Mouse (Mus musculus) embryonic facial prominence, embryonic 11.5 days (tissue): Measurements from ENCODE around the gene Kcna2. TPM values are rescaled to one million over a fixed set of nuclear protein-coding genes. Genes with fewer than 3 reads are reported as not detected.

Experiments
- ATAC-seq: fragments of 200-750 bp; cut with Nextera tagmentation; replicated peaks from 2 replicates; pipeline ENCODE4 v1.8.0; 2017; ENCODE audit warnings: low read depth; ENCODE audit not compliant: insufficient number of reproducible peaks, low FRiP score, low TSS enrichment
- DNase-seq: peaks from one replicate; pipeline ENCODE4 v3.0.0-alpha.2; 2015; ENCODE audit warnings: low spot score
- H3K27ac ChIP-seq: fragments of 300-500 bp; sonication (generic); replicated peaks from 2 replicates; pipeline ENCODE4 v1.5.1; 2014; ENCODE audit warnings: mild to moderate bottlenecking, low read depth, low read length, control low read depth
- H3K27me3 ChIP-seq: fragments of 300-500 bp; sonication (generic); 2 replicates; pipeline ENCODE4 v1.6.1; 2014; ENCODE audit warnings: mild to moderate bottlenecking, low read length, moderate library complexity, mixed read lengths; ENCODE audit not compliant: control insufficient read depth, insufficient read depth
- H3K36me3 ChIP-seq: fragments of 300-500 bp; sonication (generic); replicated peaks from 2 replicates; pipeline ENCODE4 v1.6.1; 2014; ENCODE audit warnings: low read depth, mild to moderate bottlenecking, low read length, moderate library complexity, mixed read lengths; ENCODE audit not compliant: control insufficient read depth, insufficient read depth
- H3K4me1 ChIP-seq: fragments of 300-500 bp; sonication (generic); 2 replicates; pipeline ENCODE4 v1.6.1; 2014; ENCODE audit warnings: low read length, mixed read lengths; ENCODE audit not compliant: control insufficient read depth, insufficient read depth
- H3K4me2 ChIP-seq: fragments of 300-500 bp; sonication (generic); 2 replicates; pipeline ENCODE4 v1.6.1; 2014; ENCODE audit warnings: low read depth, mild to moderate bottlenecking, control low read depth, low read length, moderate library complexity
- H3K4me3 ChIP-seq: fragments of 300-500 bp; sonication (generic); 2 replicates; pipeline ENCODE4 v1.5.1; 2014; ENCODE audit warnings: low read depth, low read length, control low read depth
- H3K9ac ChIP-seq: fragments of 300-500 bp; sonication (generic); replicated peaks from 2 replicates; pipeline ENCODE4 v1.6.1; 2014; ENCODE audit warnings: mild to moderate bottlenecking, control low read depth, low read length
- H3K9me3 ChIP-seq: fragments of 300-500 bp; sonication (generic); replicated peaks from 2 replicates; pipeline ENCODE4 v1.6.1; 2016; ENCODE audit warnings: mild to moderate bottlenecking, low read length, inconsistent platforms, mixed read lengths; ENCODE audit not compliant: control insufficient read depth
- WGBS: fragments of 180-500 bp; shearing (Covaris S2); extraction: QIAGEN DNeasy Blood & Tissue Kit; methylation state at CpG from one replicate; pipeline ENCODE4 v1.1.7; 2014; 5-methylcytosine and 5-hydroxymethylcytosine counted together
- polyA plus RNA-seq: library from polyadenylated mRNA; unstranded; fragments of >200 nt; fragmentation: Nextera tagmentation; extraction: Ambion mirVana; gene quantifications from 2 replicates; pipeline ENCODE4 v1.2.1, GENCODE M21; 2014

The Kcna2 gene
- polyA plus RNA-seq, 1 experiment from 2014 or later = 0.20 TPM

DNA sequence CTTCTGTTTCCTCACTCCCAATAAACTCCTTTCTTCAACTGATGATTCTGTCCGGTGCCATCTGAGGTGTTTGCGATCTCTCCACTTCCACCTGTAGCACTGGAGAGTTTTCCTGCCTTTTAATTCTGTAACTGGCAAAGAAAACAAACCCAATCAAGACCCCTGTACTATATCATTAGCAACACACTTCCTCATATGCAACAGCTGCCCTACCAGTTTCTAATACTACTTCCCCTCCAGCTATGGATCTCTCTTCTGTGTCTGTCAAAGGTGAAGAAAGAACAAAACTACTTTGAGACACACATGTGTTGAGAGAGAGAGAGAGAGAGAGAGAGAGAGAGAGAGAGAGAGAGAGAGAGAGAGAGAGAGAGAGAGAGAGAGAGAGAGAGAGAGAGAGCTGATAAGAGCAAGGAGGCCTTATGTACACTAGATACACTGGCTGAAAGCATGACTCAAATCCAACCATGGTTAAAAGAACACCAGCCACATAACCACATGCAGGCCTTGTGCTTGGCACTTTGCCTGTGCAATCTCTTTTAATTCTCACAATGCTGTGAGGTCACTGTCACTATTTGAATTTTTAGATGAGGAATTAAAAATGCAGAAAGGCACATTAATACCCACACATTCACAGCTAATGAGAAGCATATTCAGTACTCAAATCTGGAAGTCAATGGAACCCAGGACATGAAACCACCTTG lies 19.1 kb downstream of the Kcna2 start:
- Histone ChIP-seq H3K4me2 (no peak overlapping the region), H3K36me3 (no peaks in the 10 kb centered on the region), H3K9me3 (no peaks in the 10 kb centered on the region), H3K4me3 (no peak overlapping the region), H3K27ac (no peak overlapping the region), H3K4me1 (no peaks in the 10 kb centered on the region), H3K9ac (no peak overlapping the region), H3K27me3 (no peaks in the 10 kb centered on the region)
- DNase-seq (no peak), ATAC-seq (no peak)
- 93% methylated on average over 2 of the region's 2 CpGs for WGBS

GRCm38 (mm10) chr3:107122306-107122705 lies 21.4 kb downstream of the Kcna2 start:
- no peak overlapping the region for H3K4me2 ChIP-seq
- no peak for DNase-seq
- H3K27ac ChIP-seq = no peak overlapping the region

DNA sequence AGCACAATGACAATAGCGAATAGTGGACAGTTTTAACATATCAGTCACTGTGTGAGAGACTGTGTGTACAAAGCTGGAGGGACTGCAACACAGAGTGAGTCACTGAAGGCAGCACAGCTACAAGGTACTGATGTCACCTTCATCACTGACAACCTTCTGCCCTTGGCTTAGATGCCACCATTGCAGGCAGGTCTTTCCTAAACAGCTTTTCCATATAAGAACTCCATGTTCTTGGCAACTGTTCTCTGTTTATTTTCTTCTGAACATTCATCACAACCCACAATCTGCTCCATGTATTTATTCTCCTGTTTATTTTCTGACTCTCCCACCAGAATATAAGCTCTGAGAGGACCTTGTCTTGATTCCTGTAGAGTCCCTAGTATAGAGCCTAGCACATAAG lies 26.7 kb downstream of the Kcna2 start:
- H3K4me3 ChIP-seq = no peak overlapping the region

More at GRCm38 (mm10) chr3:107122306-107122705, 21.4 kb downstream of the Kcna2 start:
- Histone ChIP-seq H3K4me1 (no peaks in the 10 kb centered on the region), H3K4me3 (no peak overlapping the region), H3K36me3 (no peaks in the 10 kb centered on the region), H3K9me3 (no peaks in the 10 kb centered on the region), H3K9ac (no peak overlapping the region), H3K27me3 (no peaks in the 10 kb centered on the region)
- ATAC-seq = no peak

DNA sequence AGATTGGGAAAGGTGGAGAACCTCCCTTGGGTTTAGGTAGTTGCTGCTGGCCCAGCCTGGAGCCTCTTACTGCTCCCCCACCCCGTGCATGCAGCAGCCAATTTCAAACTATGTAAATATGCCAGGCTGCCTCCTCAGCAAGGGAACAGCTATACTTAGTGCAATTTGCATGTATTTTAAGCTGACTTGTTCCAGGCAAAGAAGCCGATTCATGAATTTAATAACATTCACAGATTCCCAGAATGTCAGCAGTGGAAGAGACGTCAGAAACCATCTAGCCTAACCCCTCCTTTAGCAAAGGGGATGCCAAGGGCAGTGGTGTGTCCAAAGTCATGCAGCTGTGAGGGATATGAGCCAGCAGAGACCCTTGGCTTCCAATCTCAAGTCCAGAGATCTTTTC lies 27.5 kb downstream of the Kcna2 start:
- Histone ChIP-seq H3K36me3 (no peaks in the 10 kb centered on the region), H3K9me3 (no peaks in the 10 kb centered on the region), H3K4me1 (no peaks in the 10 kb centered on the region), H3K27ac (no peak overlapping the region), H3K27me3 (no peaks in the 10 kb centered on the region), H3K9ac (no peak overlapping the region), H3K4me2 (no peak overlapping the region), H3K4me3 (no peak overlapping the region)
- ATAC-seq = no peak
- WGBS = 74% methylated on average over 3 of the region's 3 CpGs
- no peak for DNase-seq

More for the DNA sequence above, 26.7 kb downstream of the Kcna2 start:
- Histone ChIP-seq H3K36me3 (no peaks in the 10 kb centered on the region), H3K9me3 (no peaks in the 10 kb centered on the region), H3K4me2 (no peak overlapping the region), H3K27ac (no peak overlapping the region), H3K4me1 (no peaks in the 10 kb centered on the region), H3K9ac (no peak overlapping the region), H3K27me3 (no peaks in the 10 kb centered on the region)
- DNase-seq (no peak), ATAC-seq (no peak)
- 93% methylated on average over 1 of the region's 1 CpGs for WGBS

- DNase-seq (no peak), ATAC-seq (no peak)
- Histone ChIP-seq H3K27me3 (no peaks in the 10 kb centered on the region), H3K4me2 (no peak overlapping the region), H3K9me3 (no peaks in the 10 kb centered on the region), H3K36me3 (no peaks in the 10 kb centered on the region), H3K9ac (no peak overlapping the region), H3K4me1 (no peaks in the 10 kb centered on the region), H3K4me3 (no peak overlapping the region), H3K27ac (no peak overlapping the region)
- WGBS = 74% methylated on average over 2 of the region's 2 CpGs
These were observed 28.3 kb downstream of the Kcna2 start for GRCm38 (mm10) chr3:107129251-107129650.

DNA sequence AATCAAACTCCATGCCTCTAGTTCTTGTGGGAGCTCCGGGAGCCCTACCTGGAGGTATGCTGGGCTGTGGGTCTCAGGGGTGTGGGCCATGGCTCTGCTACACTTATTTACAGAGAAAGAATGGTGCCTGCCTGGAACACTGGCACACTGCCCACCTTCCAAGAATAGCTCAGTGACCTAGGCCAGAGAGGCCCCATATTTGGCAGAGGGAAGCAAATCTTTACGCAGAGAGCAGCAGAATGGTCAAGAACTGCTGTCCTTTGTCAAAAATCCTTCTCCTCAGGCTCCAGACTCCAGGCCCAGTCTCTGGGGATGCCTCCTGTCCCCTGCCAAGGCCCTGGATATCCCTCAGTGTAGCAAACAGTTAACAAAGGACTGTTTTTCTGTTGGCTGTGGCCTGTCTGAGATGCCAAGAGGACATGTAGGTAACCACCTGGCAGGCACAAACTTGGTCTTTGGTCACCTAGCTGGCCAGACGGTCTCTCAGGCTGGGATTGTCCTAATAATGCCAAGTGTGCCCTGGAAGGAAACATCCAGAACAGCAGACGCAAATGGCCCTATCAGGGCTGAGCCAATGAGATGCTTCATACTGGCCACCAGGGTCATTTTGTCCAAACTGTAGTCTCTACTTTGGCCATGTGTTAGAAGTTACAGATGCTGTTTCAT lies 29.8 kb downstream of the Kcna2 start:
- Histone ChIP-seq H3K9me3 (no peaks in the 10 kb centered on the region), H3K4me3 (no peak overlapping the region), H3K27me3 (no peaks in the 10 kb centered on the region), H3K4me1 (no peaks in the 10 kb centered on the region), H3K36me3 (no peaks in the 10 kb centered on the region), H3K9ac (no peak overlapping the region), H3K27ac (no peak overlapping the region), H3K4me2 (no peak overlapping the region)
- DNase-seq (no peak), ATAC-seq (no peak)
- 86% methylated on average over 4 of the region's 4 CpGs for WGBS

GRCm38 (mm10) chr3:107131846-107132245 lies 30.9 kb downstream of the Kcna2 start:
- Histone ChIP-seq H3K9ac (no peak overlapping the region), H3K9me3 (no peaks in the 10 kb centered on the region), H3K36me3 (no peaks in the 10 kb centered on the region), H3K27ac (no peak overlapping the region), H3K4me1 (no peaks in the 10 kb centered on the region), H3K4me2 (no peak overlapping the region), H3K27me3 (no peaks in the 10 kb centered on the region), H3K4me3 (no peak overlapping the region)
- ATAC-seq = no peak
- no peak for DNase-seq
- WGBS = 76% methylated on average over 6 of the region's 6 CpGs

DNA sequence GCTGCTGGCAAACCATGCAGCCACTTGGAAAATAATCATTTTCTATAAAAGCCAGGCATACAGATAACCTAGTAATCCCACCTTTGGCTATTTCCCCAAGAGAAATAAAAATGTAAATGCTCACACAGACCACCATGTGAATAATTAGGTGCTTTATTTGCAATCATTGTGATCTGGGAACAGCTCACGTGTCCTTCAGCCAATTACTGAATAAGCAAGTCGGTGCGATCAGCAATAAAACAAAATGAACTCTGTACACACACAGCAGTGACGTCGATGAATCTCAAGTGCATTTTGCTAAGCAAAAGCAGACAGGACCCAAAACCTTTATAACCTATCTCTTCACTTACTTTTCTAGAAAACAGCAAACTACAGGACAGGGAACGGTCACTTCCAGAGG lies 31.7 kb downstream of the Kcna2 start:
- Histone ChIP-seq H3K27ac (no peak overlapping the region), H3K9ac (no peak overlapping the region), H3K27me3 (no peaks in the 10 kb centered on the region), H3K4me3 (no peak overlapping the region), H3K4me1 (no peaks in the 10 kb centered on the region), H3K4me2 (no peak overlapping the region), H3K36me3 (no peaks in the 10 kb centered on the region), H3K9me3 (no peaks in the 10 kb centered on the region)
- ATAC-seq = no peak
- 94% methylated on average over 6 of the region's 6 CpGs for WGBS
- no peak for DNase-seq
